Mouse (Mus musculus): ENCODE measurements at regions not wholly inside any gene's neighbourhood (a gene's known extent, or its start where the extent isn't known, plus 50 kb on each side); places are given as distances from the start of the nearest gene placed in this dataset.
"Not testable (repeated sequence)": the region's sequence is repeated elsewhere in the genome, so short reads cannot be mapped to it uniquely, and the experiment has no call there.

- DNase-seq (ENCODE audit: low read depth, low spot score), result no peak
These were observed 367.4 kb upstream of the Arhgap42 start for GRCm38 (mm10) chr9:9606322-9606721.

- no peak for DNase-seq (ENCODE audit: low read depth, low spot score)
These were observed 352.4 kb upstream of the Arhgap42 start for GRCm38 (mm10) chr9:9591263-9591662.

GRCm38 (mm10) chr9:9583011-9583605 is 344.2 kb upstream of the Arhgap42 start:
- DNase-seq (ENCODE audit: low read depth, low spot score), result no peak

- DNase-seq (ENCODE audit: low read depth, low spot score), result no peak
These were observed 343.6 kb upstream of the Arhgap42 start for GRCm38 (mm10) chr9:9582301-9583010.

- peak; percentile 11 for DNase-seq (ENCODE audit: low read depth, low spot score)
These were observed 329.2 kb upstream of the Arhgap42 start for GRCm38 (mm10) chr9:9568040-9568649.

- no peak for DNase-seq (ENCODE audit: low read depth, low spot score)
These were observed 325.6 kb upstream of the Arhgap42 start for GRCm38 (mm10) chr9:9564551-9564950.

- no peak for DNase-seq (ENCODE audit: low read depth, low spot score)
These were observed 309.8 kb upstream of the Arhgap42 start for GRCm38 (mm10) chr9:9548657-9549056.

- DNase-seq (ENCODE audit: low read depth, low spot score), result no peak
These were observed 308.7 kb upstream of the Arhgap42 start for GRCm38 (mm10) chr9:9547570-9547969.

GRCm38 (mm10) chr9:9547121-9547520 is 308.2 kb upstream of the Arhgap42 start:
- no peak for DNase-seq (ENCODE audit: low read depth, low spot score)

GRCm38 (mm10) chr9:9500345-9500744 is 261.4 kb upstream of the Arhgap42 start:
- DNase-seq (ENCODE audit: low read depth, low spot score), result no peak

- DNase-seq (ENCODE audit: low read depth, low spot score), result no peak
These were observed 254.8 kb upstream of the Arhgap42 start for GRCm38 (mm10) chr9:9493594-9494182.

GRCm38 (mm10) chr9:9477145-9477544 is 238.2 kb upstream of the Arhgap42 start:
- no peak for DNase-seq (ENCODE audit: low read depth, low spot score)

- DNase-seq (ENCODE audit: low read depth, low spot score), result no peak
These were observed 236.3 kb upstream of the Arhgap42 start for GRCm38 (mm10) chr9:9475009-9475744.

- no peak for DNase-seq (ENCODE audit: low read depth, low spot score)
These were observed 205.3 kb upstream of the Arhgap42 start for GRCm38 (mm10) chr9:9444213-9444612.

- no peak for DNase-seq (ENCODE audit: low read depth, low spot score)
These were observed 181.4 kb upstream of the Arhgap42 start for GRCm38 (mm10) chr9:9420326-9420725.

GRCm38 (mm10) chr9:9412460-9413181 is 173.7 kb upstream of the Arhgap42 start:
- no peak for DNase-seq (ENCODE audit: low read depth, low spot score)

GRCm38 (mm10) chr9:9394190-9394589 is 155.3 kb upstream of the Arhgap42 start:
- not testable (repeated sequence) for DNase-seq (ENCODE audit: low read depth, low spot score)

GRCm38 (mm10) chr9:9376650-9377189 is 137.8 kb upstream of the Arhgap42 start:
- DNase-seq (ENCODE audit: low read depth, low spot score), result no peak

GRCm38 (mm10) chr9:9375304-9375904 is 136.5 kb upstream of the Arhgap42 start:
- DNase-seq (ENCODE audit: low read depth, low spot score), result peak; percentile 74

- DNase-seq (ENCODE audit: low read depth, low spot score), result no peak
These were observed 133.7 kb upstream of the Arhgap42 start for GRCm38 (mm10) chr9:9372594-9372993.

All from forelimb bud, embryonic 11.5 days (tissue).